Mouse (Mus musculus): ENCODE measurements at regions not wholly inside any gene's neighbourhood (a gene's known extent, or its start where the extent isn't known, plus 50 kb on each side); places are given as distances from the start of the nearest gene placed in this dataset.

DNA sequence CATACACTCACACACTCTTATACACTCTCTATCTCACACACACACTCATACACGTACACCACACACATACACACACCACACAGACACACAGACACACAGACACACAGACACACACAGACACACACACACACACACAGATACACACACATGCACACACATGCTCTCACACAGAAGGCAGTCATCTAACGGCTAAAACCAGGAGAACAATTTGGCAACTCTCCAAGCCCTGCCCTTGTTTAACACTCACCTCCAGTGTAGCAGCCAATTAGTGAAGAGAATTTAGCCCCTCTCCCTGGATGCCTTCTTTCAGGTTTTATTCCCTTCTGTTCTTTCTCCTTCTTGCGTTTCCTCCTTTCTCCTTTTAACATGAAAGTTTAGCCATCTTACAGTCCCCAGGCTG is 291.6 kb upstream of the Atp5g3 start:
- H3K79me2 ChIP-seq (replicated peaks; ENCODE audit: control insufficient read depth, extremely low read depth, insufficient read depth, poor library complexity, severe bottlenecking), result no peaks in the 10 kb centered on the region
- no peak overlapping the region for H3K4me2 ChIP-seq (ENCODE audit: insufficient read depth, low read depth, poor library complexity, severe bottlenecking)
- no peaks in the 10 kb centered on the region for H3K36me3 ChIP-seq (replicated peaks in 1 of 2; ENCODE audit: control insufficient read depth in 1 of 2, insufficient read depth in 1 of 2, low read length in 1 of 2)
- DNase-seq (ENCODE audit: extremely low read depth), result no peak
- no peak overlapping the region for H3K4me3 ChIP-seq (replicated peaks in 1 of 3; ENCODE audit: low read depth in 2 of 3, low read length in 2 of 3, poor library complexity in 1 of 3)
- no peak for TF ChIP-seq MYC (IDR thresholded peaks at IDR 0.05; ENCODE audit: low read depth, low read length)
- no peak for TF ChIP-seq ELF1 (IDR thresholded peaks at IDR 0.05; ENCODE audit: low read depth, low read length)
- TF ChIP-seq ETS1 (conservative IDR thresholded peaks at IDR 0.05; ENCODE audit: low read depth, low read length), result no peak
- no peak for TF ChIP-seq CTCF (conservative IDR thresholded peaks at IDR 0.05 in 1 of 2, IDR thresholded peaks at IDR 0.05 in 1 of 2; ENCODE audit: low read depth in 2 of 2, low read length in 2 of 2)
- TF ChIP-seq JUN (IDR thresholded peaks at IDR 0.05; ENCODE audit: insufficient read depth, low read depth, low read length), result no peak
- TF ChIP-seq E2F4 (IDR thresholded peaks at IDR 0.05; ENCODE audit: insufficient replicate concordance, low read depth, low read length), result no peak
- H3K9me3 ChIP-seq (replicated peaks; ENCODE audit: low read length), result no peaks in the 10 kb centered on the region
- H3K27ac ChIP-seq (ENCODE audit: insufficient read depth, low read depth), result no peak overlapping the region
- H3K9ac ChIP-seq (ENCODE audit: insufficient read depth, low read depth), result no peak overlapping the region
- no peaks in the 10 kb centered on the region for H3K27me3 ChIP-seq (replicated peaks)
- peaks cover 19 to 22% of the 10 kb centered on the region in 2 experiments for H3K4me1 ChIP-seq (ENCODE audit: control insufficient read depth in 1 of 2, insufficient read depth in 2 of 2)
- in situ Hi-C loops (cut with MboI; ENCODE audit: low pct_ligation_motif_present, low pct_unique_long_range_greater_than_20kb, low sequenced_read_pairs) (no loop called here), dilution Hi-C loops (cut with MboI; ENCODE audit: extremely low pct_ligation_motif_present, extremely low pct_unique_long_range_greater_than_20kb, low sequenced_read_pairs) (no loop called here)

- in situ Hi-C loops (cut with MboI; ENCODE audit: low pct_ligation_motif_present, low pct_unique_long_range_greater_than_20kb, low sequenced_read_pairs), result no loop called here
- Histone ChIP-seq H3K27me3 (replicated peaks) (no peaks in the 10 kb centered on the region), H3K9ac (ENCODE audit: insufficient read depth, low read depth) (no peak overlapping the region)
Observed at GRCm38 (mm10) chr2:74201608-74202323, 290.6 kb upstream of the Atp5g3 start.

GRCm38 (mm10) chr2:74199550-74199949 is 288.4 kb upstream of the Atp5g3 start:
- no peak overlapping the region for H3K4me2 ChIP-seq (ENCODE audit: insufficient read depth, low read depth, poor library complexity, severe bottlenecking)
- H3K27ac ChIP-seq (ENCODE audit: insufficient read depth, low read depth), result no peak overlapping the region
- H3K9ac ChIP-seq (ENCODE audit: insufficient read depth, low read depth), result no peak overlapping the region
- in situ Hi-C loops (cut with MboI; ENCODE audit: low pct_ligation_motif_present, low pct_unique_long_range_greater_than_20kb, low sequenced_read_pairs), result no loop called here
- H3K79me2 ChIP-seq (replicated peaks; ENCODE audit: control insufficient read depth, extremely low read depth, insufficient read depth, poor library complexity, severe bottlenecking), result no peaks in the 10 kb centered on the region
- TF ChIP-seq MEF2A (IDR thresholded peaks at IDR 0.05; ENCODE audit: borderline replicate concordance, low read depth, low read length), result no peak
- TF ChIP-seq JUN (IDR thresholded peaks at IDR 0.05; ENCODE audit: insufficient read depth, low read depth, low read length), result no peak
- TF ChIP-seq ZC3H11A (IDR thresholded peaks at IDR 0.05; ENCODE audit: low read depth, low read length), result no peak
- no peak for TF ChIP-seq MYC (IDR thresholded peaks at IDR 0.05; ENCODE audit: low read depth, low read length)
- no peak for TF ChIP-seq UBTF (IDR thresholded peaks at IDR 0.05; ENCODE audit: low read depth, low read length)
- TF ChIP-seq RCOR1 (conservative IDR thresholded peaks at IDR 0.05; ENCODE audit: low read depth, low read length), result no peak
- no peak for TF ChIP-seq JUND (conservative IDR thresholded peaks at IDR 0.05; ENCODE audit: low read depth, low read length)
- no peak for TF ChIP-seq HCFC1 (IDR thresholded peaks at IDR 0.05; ENCODE audit: low read depth, low read length)
- no peak for TF ChIP-seq ETS1 (conservative IDR thresholded peaks at IDR 0.05; ENCODE audit: low read depth, low read length)
- no peak for TF ChIP-seq E2F4 (IDR thresholded peaks at IDR 0.05; ENCODE audit: insufficient replicate concordance, low read depth, low read length)
- TF ChIP-seq MAZ (IDR thresholded peaks at IDR 0.05; ENCODE audit: low read depth, low read length), result no peak
- no peak for TF ChIP-seq SIN3A (IDR thresholded peaks at IDR 0.05; ENCODE audit: low read length)
- no peak for TF ChIP-seq RAD21 (IDR thresholded peaks at IDR 0.05; ENCODE audit: low read depth, low read length)
- no peak for TF ChIP-seq KAT2A (IDR thresholded peaks at IDR 0.05; ENCODE audit: insufficient replicate concordance, low read length)
- no peaks in the 10 kb centered on the region for H3K36me3 ChIP-seq (replicated peaks in 1 of 2; ENCODE audit: control insufficient read depth in 1 of 2, insufficient read depth in 1 of 2, low read length in 1 of 2)
- H3K9me3 ChIP-seq (replicated peaks; ENCODE audit: low read length), result no peaks in the 10 kb centered on the region
- H3K4me1 ChIP-seq (ENCODE audit: control insufficient read depth in 1 of 2, insufficient read depth in 2 of 2), result peaks cover 16 to 22% of the 10 kb centered on the region in 2 experiments
- H3K4me3 ChIP-seq (replicated peaks in 1 of 3; ENCODE audit: low read depth in 2 of 3, low read length in 2 of 3, poor library complexity in 1 of 3), result no peak overlapping the region
- dilution Hi-C loops (cut with MboI; ENCODE audit: extremely low pct_ligation_motif_present, extremely low pct_unique_long_range_greater_than_20kb, low sequenced_read_pairs), result no loop called here
- no peaks in the 10 kb centered on the region for H3K27me3 ChIP-seq (replicated peaks)
- no peak for DNase-seq (ENCODE audit: extremely low read depth)

More at GRCm38 (mm10) chr2:74201608-74202323, 290.6 kb upstream of the Atp5g3 start:
- Histone ChIP-seq H3K36me3 (replicated peaks in 1 of 2; ENCODE audit: control insufficient read depth in 1 of 2, insufficient read depth in 1 of 2, low read length in 1 of 2) (no peaks in the 10 kb centered on the region), H3K4me1 (ENCODE audit: control insufficient read depth in 1 of 2, insufficient read depth in 2 of 2) (peaks cover 16 to 22% of the 10 kb centered on the region in 2 experiments), H3K9me3 (replicated peaks; ENCODE audit: low read length) (no peaks in the 10 kb centered on the region), H3K4me3 (replicated peaks in 1 of 3; ENCODE audit: low read depth in 2 of 3, low read length in 2 of 3, poor library complexity in 1 of 3) (no peak overlapping the region), H3K79me2 (replicated peaks; ENCODE audit: control insufficient read depth, extremely low read depth, insufficient read depth, poor library complexity, severe bottlenecking) (no peaks in the 10 kb centered on the region), H3K4me2 (ENCODE audit: insufficient read depth, low read depth, poor library complexity, severe bottlenecking) (peak overlapping the region; percentile 18; the same call in 1 of the 2 replicates), H3K27ac (ENCODE audit: insufficient read depth, low read depth) (no peak overlapping the region)
- DNase-seq (ENCODE audit: extremely low read depth), result no peak
- dilution Hi-C loops (cut with MboI; ENCODE audit: extremely low pct_ligation_motif_present, extremely low pct_unique_long_range_greater_than_20kb, low sequenced_read_pairs), result no loop called here
- no peak for TF ChIP-seq MAX (IDR thresholded peaks at IDR 0.05; ENCODE audit: low read length)
- no peak for TF ChIP-seq CTCF (conservative IDR thresholded peaks at IDR 0.05 in 1 of 2, IDR thresholded peaks at IDR 0.05 in 1 of 2; ENCODE audit: low read depth in 2 of 2, low read length in 2 of 2)
